Mouse (Mus musculus) CH12.LX (cell line): ENCODE measurements at regions not wholly inside any gene's neighbourhood (a gene's known extent, or its start where the extent isn't known, plus 50 kb on each side); places are given as distances from the start of the nearest gene placed in this dataset.

Source experiments
- DNase-seq: peaks from one replicate; pipeline ENCODE4 v3.0.0-alpha.2; 2013; ENCODE audit errors: extremely low read depth
- H3K27ac ChIP-seq: 2 replicates; pipeline ENCODE4 v1.5.1; 2012; ENCODE audit warnings: low read depth, mild to moderate bottlenecking, control low read depth, moderate library complexity; ENCODE audit not compliant: insufficient read depth
- H3K27me3 ChIP-seq: replicated peaks from 2 replicates; pipeline ENCODE3; 2012; ENCODE audit warnings: inconsistent platforms
- H3K36me3 ChIP-seq, 2 experiments: replicated peaks in 1 of 2; 2 replicates each; pipeline versions ENCODE3 to v1.6.1; 2012; ENCODE audit warnings: inconsistent platforms in 1 of 2, low read length in 1 of 2, mild to moderate bottlenecking in 1 of 2, mixed read lengths in 1 of 2, moderate library complexity in 1 of 2; ENCODE audit not compliant: control insufficient read depth in 1 of 2, insufficient read depth in 1 of 2
- H3K4me1 ChIP-seq, 2 experiments: 2 replicates each; pipeline ENCODE4 v1.6.1; 2012; ENCODE audit warnings: inconsistent platforms in 1 of 2, moderate library complexity in 1 of 2; ENCODE audit not compliant: insufficient read depth in 2 of 2, control insufficient read depth in 1 of 2
- H3K4me2 ChIP-seq: 2 replicates; pipeline ENCODE4 v1.6.1; 2012; ENCODE audit warnings: low read depth, mild to moderate bottlenecking, control low read depth; ENCODE audit not compliant: poor library complexity, insufficient read depth, severe bottlenecking
- H3K4me3 ChIP-seq, 3 experiments: fragments of 150-350 bp in 1 of 3; sonication (generic) in 1 of 3; replicated peaks in 1 of 3; 2 replicates each; pipeline versions ENCODE3 to v1.5.1; 2011 to 2012; ENCODE audit warnings: low read depth in 2 of 3, low read length in 2 of 3, mild to moderate bottlenecking in 2 of 3, moderate library complexity in 2 of 3, control low read depth in 1 of 3, improper control_type of control experiment in 1 of 3, inconsistent platforms in 1 of 3, mixed read lengths in 1 of 3; ENCODE audit not compliant: poor library complexity in 1 of 3
- H3K79me2 ChIP-seq: replicated peaks from 2 replicates; pipeline ENCODE4 v1.6.1; 2012; ENCODE audit warnings: mild to moderate bottlenecking, moderate library complexity; ENCODE audit not compliant: control insufficient read depth, poor library complexity, insufficient read depth, severe bottlenecking; ENCODE audit errors: extremely low read depth
- H3K9ac ChIP-seq: 2 replicates; pipeline ENCODE4 v1.6.1; 2012; ENCODE audit warnings: low read depth, mild to moderate bottlenecking, control low read depth, moderate library complexity; ENCODE audit not compliant: insufficient read depth
- H3K9me3 ChIP-seq: replicated peaks from 2 replicates; pipeline ENCODE3; 2012; ENCODE audit warnings: low read length, inconsistent platforms, mixed read lengths
- BHLHE40 ChIP-seq: IDR thresholded peaks from 2 replicates; pipeline ENCODE4 v1.6.1; 2011; ENCODE audit warnings: mild to moderate bottlenecking, low read depth, low read length, improper control_type of control experiment
- CHD2 ChIP-seq: IDR thresholded peaks from 2 replicates; pipeline ENCODE4 v1.6.1; 2011; ENCODE audit warnings: low read length, improper control_type of control experiment
- CTCF ChIP-seq, 2 experiments: IDR thresholded peaks in 1 of 2; conservative IDR thresholded peaks in 1 of 2; 2 replicates each; pipeline ENCODE4 v1.5.1; 2011 to 2012; ENCODE audit warnings: low read depth in 2 of 2, low read length in 2 of 2, improper control_type of control experiment in 1 of 2, inconsistent platforms in 1 of 2, mild to moderate bottlenecking in 1 of 2, moderate library complexity in 1 of 2
- ETS1 ChIP-seq: conservative IDR thresholded peaks from 2 replicates; pipeline ENCODE4 v1.6.1; 2012; ENCODE audit warnings: low read depth, mild to moderate bottlenecking, inconsistent platforms, low read length, improper control_type of control experiment, moderate library complexity
- GABPA ChIP-seq: IDR thresholded peaks from 2 replicates; pipeline ENCODE4 v1.6.1; 2012; ENCODE audit warnings: low read depth, low read length, improper control_type of control experiment, inconsistent platforms; ENCODE audit not compliant: insufficient replicate concordance
- IRF4 ChIP-seq: IDR thresholded peaks from 2 replicates; pipeline ENCODE4 v1.6.1; 2014; ENCODE audit warnings: low read depth, mild to moderate bottlenecking, inconsistent platforms, low read length, improper control_type of control experiment
- JUND ChIP-seq: conservative IDR thresholded peaks from 2 replicates; pipeline ENCODE4 v1.6.1; 2011; ENCODE audit warnings: low read depth, low read length, improper control_type of control experiment
- KAT2A ChIP-seq: IDR thresholded peaks from 2 replicates; pipeline ENCODE4 v1.6.1; 2012; ENCODE audit warnings: low read length, improper control_type of control experiment, inconsistent platforms; ENCODE audit not compliant: insufficient replicate concordance
- MAFK ChIP-seq: IDR thresholded peaks from 2 replicates; pipeline ENCODE4 v1.6.1; 2011; ENCODE audit warnings: low read length, improper control_type of control experiment; ENCODE audit not compliant: insufficient replicate concordance
- MAX ChIP-seq: IDR thresholded peaks from 2 replicates; pipeline ENCODE4 v1.6.1; 2011; ENCODE audit warnings: low read length, improper control_type of control experiment
- MXI1 ChIP-seq: IDR thresholded peaks from 2 replicates; pipeline ENCODE4 v1.6.1; 2011; ENCODE audit warnings: mild to moderate bottlenecking, low read depth, low read length, improper control_type of control experiment
- NELFE ChIP-seq: IDR thresholded peaks from 2 replicates; pipeline ENCODE4 v1.6.1; 2011; ENCODE audit warnings: low read depth, low read length, improper control_type of control experiment
- PAX5 ChIP-seq: IDR thresholded peaks from 2 replicates; pipeline ENCODE4 v1.6.1; 2012; ENCODE audit warnings: low read length, inconsistent platforms, mixed read lengths
- POLR2A ChIP-seq: IDR thresholded peaks from 2 replicates; pipeline ENCODE4 v1.6.1; 2011; ENCODE audit warnings: low read depth, mild to moderate bottlenecking, improper control_type of control experiment, low read length
- POLR2AphosphoS2 ChIP-seq: IDR thresholded peaks from 2 replicates; pipeline ENCODE4 v1.6.1; 2011; ENCODE audit warnings: low read depth, low read length, improper control_type of control experiment
- SMC3 ChIP-seq: IDR thresholded peaks from 2 replicates; pipeline ENCODE4 v1.6.1; 2011; ENCODE audit warnings: low read depth, low read length, improper control_type of control experiment
- TBP ChIP-seq: conservative IDR thresholded peaks from 2 replicates; pipeline ENCODE4 v1.6.1; 2011; ENCODE audit warnings: low read depth, low read length, improper control_type of control experiment
- TCF12 ChIP-seq: IDR thresholded peaks from 2 replicates; pipeline ENCODE4 v1.6.1; 2014; ENCODE audit warnings: low read depth, mild to moderate bottlenecking, inconsistent platforms, low read length, improper control_type of control experiment
- USF1 ChIP-seq: IDR thresholded peaks from 2 replicates; pipeline ENCODE4 v1.6.1; 2014; ENCODE audit warnings: low read depth, mild to moderate bottlenecking, inconsistent platforms, low read length, improper control_type of control experiment
- ZKSCAN1 ChIP-seq: IDR thresholded peaks from 2 replicates; pipeline ENCODE4 v1.6.1; 2012; ENCODE audit warnings: low read depth, inconsistent platforms, low read length, improper control_type of control experiment, borderline replicate concordance
- dilution Hi-C: fragments of 300-500 bp; cut with MboI; formaldehyde crosslinking; loops from 2 replicates; pipeline ENCODE4 v1.14.3; 2020; ENCODE audit warnings: low sequenced_read_pairs; ENCODE audit not compliant: extremely low pct_unique_long_range_greater_than_20kb, extremely low pct_ligation_motif_present
- in situ Hi-C: fragments of 300-500 bp; cut with MboI; formaldehyde crosslinking; loops from 3 replicates; pipeline ENCODE4 v1.14.3; 2019; ENCODE audit warnings: low sequenced_read_pairs, low pct_ligation_motif_present, low pct_unique_long_range_greater_than_20kb, mixed read lengths

GRCm38 (mm10) chr10:83861574-83862190, 139.0 kb downstream of the 1500009L16Rik start:
- Histone ChIP-seq H3K79me2 (no peaks in the 10 kb centered on the region), H3K4me3 (no peak overlapping the region), H3K9me3 (peaks cover 5% of the 10 kb centered on the region), H3K36me3 (no peaks in the 10 kb centered on the region), H3K27me3 (no peaks in the 10 kb centered on the region), H3K4me1 (peaks cover 2 to 25% of the 10 kb centered on the region in 2 experiments; a peak in 2 of 4 replicates), H3K9ac (no peak overlapping the region), H3K27ac (no peak overlapping the region), H3K4me2 (no peak overlapping the region)
- no peak for DNase-seq
- in situ Hi-C loops, result no loop called here
- no peak for TF ChIP-seq JUND
- TF ChIP-seq GABPA, result no peak
- no peak for TF ChIP-seq CHD2
- dilution Hi-C loops, result no loop called here

DNA sequence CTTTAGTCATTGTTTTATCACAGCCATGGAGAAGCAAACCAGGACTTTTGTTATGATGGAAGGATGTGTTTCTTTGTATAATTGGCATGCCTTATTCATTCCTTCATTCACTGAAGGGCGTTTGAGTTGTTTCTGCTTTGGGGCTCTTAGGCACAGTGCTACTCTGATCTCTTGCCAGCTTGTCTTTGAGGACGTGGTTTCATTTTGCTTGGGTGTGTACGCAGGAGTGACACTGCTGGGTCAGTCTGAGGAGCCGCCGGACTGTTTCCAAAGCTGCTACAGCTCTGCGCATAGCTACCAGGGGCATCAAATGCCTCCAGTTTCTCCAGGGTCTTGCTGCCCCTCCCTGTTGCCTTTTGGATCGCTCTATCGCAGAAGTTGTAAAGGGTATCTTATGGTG, 141.9 kb downstream of the 1500009L16Rik start:
- Histone ChIP-seq H3K9ac (no peak overlapping the region), H3K4me1 (peaks cover 0 to 3% of the 10 kb centered on the region in 2 experiments; a peak in 2 of 4 replicates), H3K27me3 (no peaks in the 10 kb centered on the region), H3K27ac (no peak overlapping the region), H3K79me2 (no peaks in the 10 kb centered on the region), H3K9me3 (peaks cover 5% of the 10 kb centered on the region), H3K36me3 (no peaks in the 10 kb centered on the region), H3K4me2 (no peak overlapping the region), H3K4me3 (no peak overlapping the region)
- no peak for DNase-seq
- TF ChIP-seq ZKSCAN1 (no peak), IRF4 (no peak), USF1 (no peak), TCF12 (no peak), ETS1 (no peak), MAFK (no peak)
- in situ Hi-C loops (no loop called here), dilution Hi-C loops (no loop called here)

- H3K27ac ChIP-seq, result no peak overlapping the region
- in situ Hi-C loops (no loop called here), dilution Hi-C loops (no loop called here)
- no peak overlapping the region for H3K9ac ChIP-seq
- H3K27me3 ChIP-seq, result no peaks in the 10 kb centered on the region
- peaks cover 5% of the 10 kb centered on the region for H3K9me3 ChIP-seq
- TF ChIP-seq MXI1 (no peak), BHLHE40 (no peak), POLR2AphosphoS2 (no peak), TCF12 (no peak), KAT2A (no peak), MAX (no peak), ETS1 (no peak), CTCF (conservative IDR thresholded peaks at IDR 0.05 in 1 of 2, IDR thresholded peaks at IDR 0.05 in 1 of 2; ENCODE audit: low read depth in 2 of 2, low read length in 2 of 2) (no peak), NELFE (no peak), PAX5 (no peak), POLR2A (no peak), CHD2 (no peak), SMC3 (no peak), TBP (no peak), USF1 (no peak)
- no peaks in the 10 kb centered on the region for H3K36me3 ChIP-seq
- no peak for DNase-seq
- no peak overlapping the region for H3K4me2 ChIP-seq
- no peaks in the 10 kb centered on the region for H3K79me2 ChIP-seq
- no peak overlapping the region for H3K4me3 ChIP-seq
- no peaks in the 10 kb centered on the region for H3K4me1 ChIP-seq
These were observed 143.3 kb downstream of the 1500009L16Rik start for GRCm38 (mm10) chr10:83865929-83866328.
